Mouse (Mus musculus): Measurements from ENCODE around the gene Nynrin.

GRCm38 (mm10) chr14:55833126-55833525, 20.7 kb upstream of the Nynrin start:
- TF ChIP-seq GATA1 (IDR thresholded peaks at IDR 0.05; ENCODE audit: borderline replicate concordance, low read length): no peak
- TF ChIP-seq FLI1 (IDR thresholded peaks at IDR 0.05; ENCODE audit: low read length): no peak

All from megakaryocyte, embryonic 14.5 days (primary cell).